Mouse (Mus musculus) stomach, postnatal 0 days (tissue): ENCODE measurements around the gene Ms4a8a.

Experiments used
- CTCF ChIP-seq: IDR thresholded peaks from 2 replicates; pipeline ENCODE4 v1.5.1; 2016; ENCODE audit warnings: antibody characterized with exemption, low read depth, mild to moderate bottlenecking, moderate library complexity
- EP300 ChIP-seq: optimal IDR thresholded peaks from 2 replicates; pipeline ENCODE3; 2016; ENCODE audit warnings: antibody characterized with exemption

- TF ChIP-seq CTCF (no peak), EP300 (no peak)
Measured at GRCm38 (mm10) chr19:11048009-11048408, 32.9 kb downstream of the Ms4a8a start.
